Mouse (Mus musculus): ENCODE data around the gene Prickle1. TPM values are rescaled to one million over a fixed set of nuclear protein-coding genes. Genes with fewer than 3 reads are reported as not detected.

Gene Prickle1
- polyA plus RNA-seq, 1 experiment from 2014 or later, result 16.9 TPM

GRCm38 (mm10) chr15:93570881-93571495, 24.7 kb downstream of the Prickle1 start:
- Histone ChIP-seq H3K27ac (replicated peaks) (no peak overlapping the region), H3K36me3 (no peaks in the 10 kb centered on the region), H3K9me3 (no peaks in the 10 kb centered on the region), H3K4me2 (replicated peaks) (no peak overlapping the region), H3K4me3 (no peak overlapping the region), H3K4me1 (no peaks in the 10 kb centered on the region), H3K27me3 (no peaks in the 10 kb centered on the region), H3K9ac (replicated peaks) (no peak overlapping the region)
- 67% methylated on average over 11 of the region's 11 CpGs for WGBS
- no peak for ATAC-seq (ENCODE audit: low FRiP score, low read depth)

DNA sequence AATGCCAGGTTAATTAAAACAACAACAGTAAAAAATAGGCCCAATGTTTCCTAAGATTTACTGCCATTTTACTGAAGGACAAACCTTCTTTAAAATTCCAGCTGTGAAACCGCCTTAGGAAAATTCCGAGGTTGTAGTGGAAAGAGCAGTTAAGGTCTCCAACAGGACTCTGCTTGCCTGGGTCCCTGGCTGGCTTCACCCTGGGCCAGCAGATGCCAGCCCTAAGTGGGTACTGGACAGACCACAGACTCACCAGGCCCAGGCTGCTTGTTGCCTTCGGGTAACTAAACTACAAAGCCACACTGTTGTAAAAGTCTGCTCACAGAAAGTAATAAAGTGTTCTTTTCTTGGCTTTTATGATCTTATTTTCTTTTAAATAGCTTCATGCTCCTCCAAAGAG, 26.8 kb downstream of the Prickle1 start:
- H3K4me2 ChIP-seq (replicated peaks), result no peak overlapping the region
- H3K27me3 ChIP-seq, result no peaks in the 10 kb centered on the region
- H3K36me3 ChIP-seq, result no peaks in the 10 kb centered on the region
- no peak for ATAC-seq (ENCODE audit: low FRiP score, low read depth)
- H3K9ac ChIP-seq (replicated peaks), result no peak overlapping the region
- WGBS, result 79% methylated on average over 3 of the region's 3 CpGs
- H3K9me3 ChIP-seq, result no peaks in the 10 kb centered on the region
- no peaks in the 10 kb centered on the region for H3K4me1 ChIP-seq
- H3K4me3 ChIP-seq, result no peak overlapping the region
- no peak overlapping the region for H3K27ac ChIP-seq (replicated peaks)

DNA sequence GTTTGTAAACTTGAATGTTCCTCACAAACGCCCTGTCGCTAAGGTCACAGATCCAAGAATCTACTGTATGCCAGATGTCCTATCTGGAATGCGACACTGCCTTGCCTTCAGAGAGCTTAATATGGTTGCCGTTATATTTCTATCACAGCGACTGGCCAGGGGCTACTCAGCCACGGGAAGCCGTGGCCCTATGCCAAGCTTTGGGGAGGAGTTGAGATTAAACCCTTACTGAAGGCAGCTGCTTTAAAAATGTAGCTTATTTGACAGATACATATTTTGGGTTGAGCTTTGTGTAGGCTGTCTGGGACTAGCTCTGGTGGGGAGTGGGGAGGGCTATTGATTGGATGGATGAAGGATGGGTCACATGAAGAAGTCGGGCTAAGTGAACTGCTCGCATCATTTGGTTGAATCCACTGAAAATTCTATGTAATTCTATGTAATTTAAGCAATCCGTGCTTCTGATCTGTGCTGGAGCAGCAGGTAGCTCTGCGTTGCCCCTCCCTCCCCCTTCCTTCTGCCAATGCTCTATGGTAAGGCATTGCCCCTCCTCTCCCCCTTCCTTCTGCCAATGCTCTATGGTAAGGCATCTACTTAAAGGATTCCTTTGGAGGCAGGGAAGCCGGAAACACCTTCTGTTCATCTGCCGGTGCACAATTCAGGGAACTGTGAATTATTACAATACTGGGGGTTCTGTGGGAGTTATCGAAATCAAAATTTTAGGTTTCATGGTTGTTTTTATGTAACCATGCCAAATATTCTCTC, 28.0 kb downstream of the Prickle1 start:
- H3K9ac ChIP-seq (replicated peaks), result no peak overlapping the region
- no peaks in the 10 kb centered on the region for H3K27me3 ChIP-seq
- ATAC-seq (ENCODE audit: low FRiP score, low read depth), result no peak
- no peak overlapping the region for H3K4me2 ChIP-seq (replicated peaks)
- WGBS, result 81% methylated on average over 14 of the region's 14 CpGs
- no peak overlapping the region for H3K27ac ChIP-seq (replicated peaks)
- no peaks in the 10 kb centered on the region for H3K9me3 ChIP-seq
- no peaks in the 10 kb centered on the region for H3K36me3 ChIP-seq
- no peak overlapping the region for H3K4me3 ChIP-seq
- no peaks in the 10 kb centered on the region for H3K4me1 ChIP-seq

- no peak for ATAC-seq (ENCODE audit: low FRiP score, low read depth)
- 78% methylated on average over 5 of the region's 5 CpGs for WGBS
- no peak overlapping the region for H3K4me3 ChIP-seq
- H3K27me3 ChIP-seq, result no peaks in the 10 kb centered on the region
- H3K9me3 ChIP-seq, result no peaks in the 10 kb centered on the region
- H3K27ac ChIP-seq (replicated peaks), result no peak overlapping the region
- no peaks in the 10 kb centered on the region for H3K4me1 ChIP-seq
- no peak overlapping the region for H3K9ac ChIP-seq (replicated peaks)
- no peaks in the 10 kb centered on the region for H3K36me3 ChIP-seq
- no peak overlapping the region for H3K4me2 ChIP-seq (replicated peaks)
Observed at GRCm38 (mm10) chr15:93563491-93563890, 32.2 kb downstream of the Prickle1 start.

GRCm38 (mm10) chr15:93561540-93561939, 34.2 kb downstream of the Prickle1 start:
- 90% methylated on average over 6 of the region's 6 CpGs for WGBS
- Histone ChIP-seq H3K4me1 (no peaks in the 10 kb centered on the region), H3K4me3 (no peak overlapping the region), H3K4me2 (replicated peaks) (no peak overlapping the region), H3K27me3 (no peaks in the 10 kb centered on the region), H3K9ac (replicated peaks) (no peak overlapping the region), H3K36me3 (no peaks in the 10 kb centered on the region), H3K27ac (replicated peaks) (no peak overlapping the region), H3K9me3 (no peaks in the 10 kb centered on the region)
- ATAC-seq (ENCODE audit: low FRiP score, low read depth), result no peak

DNA sequence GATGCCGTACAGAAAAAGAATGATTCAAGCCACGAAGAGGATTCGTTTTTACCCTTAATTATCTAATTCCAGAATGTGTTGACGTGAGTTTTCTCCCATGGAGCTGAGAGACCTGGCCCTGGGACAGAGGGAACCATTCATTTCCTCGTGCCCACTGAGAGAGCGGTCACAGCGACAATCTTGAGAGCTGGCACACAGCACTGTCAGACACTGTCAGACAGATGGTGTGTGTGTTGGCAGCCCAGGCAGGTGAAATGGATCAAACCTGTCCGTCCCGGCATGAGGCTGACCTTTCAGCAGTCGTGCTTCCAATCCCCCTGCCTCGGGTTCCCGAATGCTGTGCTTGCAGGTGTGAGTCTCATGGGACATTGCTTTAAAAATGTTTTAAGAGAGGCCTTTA, 37.3 kb downstream of the Prickle1 start:
- ATAC-seq (ENCODE audit: low FRiP score, low read depth), result no peak
- WGBS, result 92% methylated on average over 12 of the region's 12 CpGs
- Histone ChIP-seq H3K4me2 (replicated peaks) (no peak overlapping the region), H3K27me3 (no peaks in the 10 kb centered on the region), H3K4me1 (no peaks in the 10 kb centered on the region), H3K9me3 (no peaks in the 10 kb centered on the region), H3K36me3 (no peaks in the 10 kb centered on the region), H3K27ac (replicated peaks) (no peak overlapping the region), H3K9ac (replicated peaks) (no peak overlapping the region), H3K4me3 (no peak overlapping the region)

- Histone ChIP-seq H3K36me3 (no peaks in the 10 kb centered on the region), H3K9me3 (no peaks in the 10 kb centered on the region)
- WGBS, result 68% methylated on average over 8 of the region's 8 CpGs
Observed at GRCm38 (mm10) chr15:93555719-93556118, 40.0 kb downstream of the Prickle1 start.

GRCm38 (mm10) chr15:93554203-93554851, 41.4 kb downstream of the Prickle1 start:
- no peak overlapping the region for H3K27ac ChIP-seq (replicated peaks)
- H3K36me3 ChIP-seq, result no peaks in the 10 kb centered on the region
- no peak overlapping the region for H3K4me2 ChIP-seq (replicated peaks)
- no peak overlapping the region for H3K9ac ChIP-seq (replicated peaks)
- H3K27me3 ChIP-seq, result no peaks in the 10 kb centered on the region
- H3K4me1 ChIP-seq, result peaks cover 8% of the 10 kb centered on the region
- 84% methylated on average over 12 of the region's 12 CpGs for WGBS
- H3K9me3 ChIP-seq, result no peaks in the 10 kb centered on the region
- no peak for ATAC-seq (ENCODE audit: low FRiP score, low read depth)
- no peak overlapping the region for H3K4me3 ChIP-seq

More at GRCm38 (mm10) chr15:93555719-93556118, 40.0 kb downstream of the Prickle1 start:
- Histone ChIP-seq H3K27ac (replicated peaks) (no peak overlapping the region), H3K27me3 (no peaks in the 10 kb centered on the region), H3K9ac (replicated peaks) (no peak overlapping the region), H3K4me3 (no peak overlapping the region), H3K4me1 (peaks cover 8% of the 10 kb centered on the region), H3K4me2 (replicated peaks) (no peak overlapping the region)
- ATAC-seq (ENCODE audit: low FRiP score, low read depth), result no peak

DNA sequence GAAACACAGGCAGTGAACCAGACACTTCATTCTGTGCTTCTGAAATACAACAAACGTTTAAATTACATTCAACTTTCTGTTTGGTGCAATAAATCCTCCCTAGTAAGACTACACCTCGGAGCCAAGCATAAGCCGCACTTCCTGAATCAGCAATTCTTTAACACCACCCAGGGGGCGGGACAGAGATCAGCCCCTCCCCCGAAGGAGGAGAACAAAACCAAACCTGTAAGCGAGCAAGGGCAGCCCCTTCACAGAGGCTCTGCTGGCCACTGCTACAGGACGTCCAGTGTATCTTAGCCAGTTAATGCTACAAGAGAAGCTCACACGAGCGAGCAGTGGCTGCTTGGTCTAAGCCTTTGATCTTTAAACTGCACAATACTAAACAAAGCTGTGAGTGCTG, 43.5 kb downstream of the Prickle1 start:
- H3K36me3 ChIP-seq, result no peaks in the 10 kb centered on the region
- no peak overlapping the region for H3K4me3 ChIP-seq
- peaks cover 8% of the 10 kb centered on the region for H3K4me1 ChIP-seq
- peak overlapping the region; percentile 35 for H3K4me2 ChIP-seq (replicated peaks)
- no peak overlapping the region for H3K9ac ChIP-seq (replicated peaks)
- 4% methylated on average over 9 of the region's 9 CpGs for WGBS
- H3K27ac ChIP-seq (replicated peaks), result no peak overlapping the region
- peak; percentile 66 for ATAC-seq (ENCODE audit: low FRiP score, low read depth)
- no peaks in the 10 kb centered on the region for H3K27me3 ChIP-seq
- H3K9me3 ChIP-seq, result no peaks in the 10 kb centered on the region

DNA sequence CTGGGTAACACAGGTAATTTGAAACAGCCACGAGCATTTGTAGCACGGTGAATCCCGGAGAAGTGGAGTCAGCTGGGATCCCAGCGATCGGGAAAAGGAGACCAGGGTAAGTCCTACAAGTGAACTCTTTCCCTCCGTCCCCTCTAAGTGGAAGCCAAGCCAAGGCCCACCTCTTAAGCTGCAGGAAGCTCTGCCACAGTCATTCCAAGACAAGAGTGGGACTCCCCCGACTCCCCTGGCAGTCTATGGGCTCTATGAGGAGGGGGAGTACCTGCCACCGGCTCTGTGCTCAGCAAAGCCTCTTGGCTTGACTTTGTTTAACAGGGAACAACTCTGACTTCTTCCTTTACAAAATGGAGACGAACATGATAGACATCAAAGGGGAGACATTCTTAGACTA, 47.4 kb downstream of the Prickle1 start:
- no peak for ATAC-seq (ENCODE audit: low FRiP score, low read depth)
- no peaks in the 10 kb centered on the region for H3K36me3 ChIP-seq
- no peak overlapping the region for H3K9ac ChIP-seq (replicated peaks)
- no peak overlapping the region for H3K4me3 ChIP-seq
- no peaks in the 10 kb centered on the region for H3K9me3 ChIP-seq
- WGBS, result 79% methylated on average over 9 of the region's 9 CpGs
- H3K27ac ChIP-seq (replicated peaks), result no peak overlapping the region
- no peaks in the 10 kb centered on the region for H3K27me3 ChIP-seq
- H3K4me2 ChIP-seq (replicated peaks), result no peak overlapping the region
- peaks cover 8% of the 10 kb centered on the region for H3K4me1 ChIP-seq

GRCm38 (mm10) chr15:93539415-93539814, 56.3 kb downstream of the Prickle1 start:
- no peak overlapping the region for H3K4me2 ChIP-seq (replicated peaks)
- H3K27ac ChIP-seq (replicated peaks), result no peak overlapping the region
- no peaks in the 10 kb centered on the region for H3K4me1 ChIP-seq
- no peaks in the 10 kb centered on the region for H3K27me3 ChIP-seq
- H3K9ac ChIP-seq (replicated peaks), result no peak overlapping the region
- no peak overlapping the region for H3K4me3 ChIP-seq
- no peak for ATAC-seq (ENCODE audit: low FRiP score, low read depth)
- 71% methylated on average over 3 of the region's 3 CpGs for WGBS
- no peaks in the 10 kb centered on the region for H3K36me3 ChIP-seq
- no peaks in the 10 kb centered on the region for H3K9me3 ChIP-seq

DNA sequence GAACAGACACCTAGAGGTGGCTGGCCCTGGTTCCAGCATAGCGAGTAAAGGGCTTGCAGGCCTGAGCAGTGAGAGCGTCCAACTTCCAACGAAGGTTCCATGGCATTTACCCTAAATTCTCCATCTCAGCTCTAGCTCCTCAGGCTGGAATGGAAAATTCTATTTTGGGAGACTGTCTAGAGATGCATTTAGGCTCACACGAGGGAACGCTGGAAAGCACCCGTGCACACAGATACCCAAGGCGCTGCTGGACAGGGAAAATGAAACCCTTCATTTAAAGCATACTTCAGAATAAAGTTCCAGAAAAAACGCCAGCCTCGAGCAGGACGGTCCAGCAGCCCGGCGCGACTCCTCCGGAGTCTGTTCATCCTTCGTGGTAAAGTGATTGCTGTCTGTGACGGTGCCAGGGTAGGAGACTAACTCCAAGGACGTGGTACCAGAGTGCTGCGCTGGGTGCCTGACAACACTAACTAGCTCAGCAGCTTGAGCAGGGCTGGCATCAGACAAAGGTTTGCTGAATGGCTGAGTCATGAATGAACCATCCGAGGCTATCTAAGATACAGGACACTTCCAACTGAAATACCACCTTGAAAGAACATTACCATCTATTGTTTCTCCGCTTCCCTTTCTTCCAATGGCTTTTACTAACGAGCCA, 57.0 kb downstream of the Prickle1 start:
- ATAC-seq (ENCODE audit: low FRiP score, low read depth), result no peak
- Histone ChIP-seq H3K27me3 (no peaks in the 10 kb centered on the region), H3K9me3 (no peaks in the 10 kb centered on the region), H3K4me2 (replicated peaks) (no peak overlapping the region), H3K9ac (replicated peaks) (no peak overlapping the region), H3K4me1 (no peaks in the 10 kb centered on the region), H3K4me3 (no peak overlapping the region), H3K27ac (replicated peaks) (no peak overlapping the region), H3K36me3 (no peaks in the 10 kb centered on the region)
- 88% methylated on average over 21 of the region's 21 CpGs for WGBS

Measured in midbrain, embryonic 12.5 days (tissue).